Mouse (Mus musculus): ENCODE measurements at regions not wholly inside any gene's neighbourhood (a gene's known extent, or its start where the extent isn't known, plus 50 kb on each side); places are given as distances from the start of the nearest gene placed in this dataset.

DNA sequence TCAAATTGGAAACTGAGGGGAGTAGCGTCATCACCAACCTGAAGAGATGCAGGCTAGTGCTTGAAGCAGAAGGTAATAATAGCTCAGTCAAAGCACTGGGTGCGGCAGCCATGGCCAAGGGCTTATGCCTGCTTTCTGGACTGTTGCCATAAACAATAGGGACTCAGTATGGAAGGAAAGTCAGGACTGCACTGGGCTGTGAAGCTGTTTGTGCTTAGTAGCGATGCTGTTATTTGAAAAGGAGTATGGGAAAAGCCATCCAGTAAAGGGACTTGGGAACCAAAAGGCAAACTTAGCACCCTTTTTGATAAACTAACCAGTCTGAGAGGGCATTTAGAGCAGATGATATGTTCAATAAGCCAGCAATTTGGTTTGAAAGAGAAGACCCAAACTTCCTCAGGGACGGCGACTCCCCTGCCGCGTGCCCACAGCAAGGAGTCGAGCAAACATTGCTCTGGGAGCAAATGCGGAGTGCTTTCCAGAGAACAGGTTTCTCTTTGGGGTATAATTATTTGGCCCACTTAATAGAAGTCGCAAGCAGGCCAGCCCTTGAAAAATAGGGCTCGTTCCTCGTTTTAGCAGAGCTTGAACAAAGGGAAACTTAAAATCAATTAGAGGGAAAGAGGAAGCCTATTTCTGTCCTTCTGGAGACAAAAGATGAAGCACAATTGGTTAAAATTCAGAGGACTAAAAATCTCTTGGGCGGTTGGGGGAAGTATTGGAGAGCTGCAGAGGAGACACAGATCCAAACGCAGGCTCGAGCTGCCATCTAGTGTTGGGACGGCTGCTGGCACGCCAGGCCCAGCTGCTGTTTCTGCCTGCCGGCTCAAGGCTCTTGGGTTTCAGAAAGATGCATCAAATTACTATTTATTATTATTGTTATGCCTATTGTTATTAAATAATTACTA, 1724.3 kb upstream of the Gm7489 start:
- TF ChIP-seq CTCF (conservative IDR thresholded peaks at IDR 0.05; ENCODE audit: low read length) (peak; percentile 70), NANOG (IDR thresholded peaks at IDR 0.05; ENCODE audit: borderline replicate concordance, low read length) (no peak)

Measured in E14TG2a.4 (cell line).